Mouse (Mus musculus): ENCODE results near the gene Atg4a-ps.

Atg4a-ps gene

GRCm38 (mm10) chr3:103627661-103628060, 18.2 kb downstream of the Atg4a-ps start:
- DNase-seq (ENCODE audit: low spot score in 2 of 2): no peak

DNA sequence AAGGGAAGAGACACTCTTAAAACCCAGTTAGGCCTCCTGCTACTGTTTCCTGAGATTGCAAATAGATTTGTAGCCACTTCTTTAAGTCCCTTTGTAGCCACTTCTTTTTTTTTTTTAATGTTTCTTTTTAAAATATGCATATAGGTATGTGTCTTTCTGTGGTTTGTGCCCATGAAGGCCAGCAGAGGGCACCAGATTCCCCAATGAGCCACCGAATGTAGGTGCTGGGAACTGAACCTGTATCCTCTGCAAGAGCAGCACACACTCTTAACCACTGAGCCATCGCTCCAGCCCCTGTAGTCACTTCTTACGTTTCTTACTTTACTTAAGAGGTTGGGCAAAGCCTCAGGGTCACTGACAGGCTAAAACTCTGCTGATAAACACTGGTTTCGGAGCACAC, 19.4 kb downstream of the Atg4a-ps start:
- no peak for DNase-seq (ENCODE audit: low spot score in 2 of 2)

DNA sequence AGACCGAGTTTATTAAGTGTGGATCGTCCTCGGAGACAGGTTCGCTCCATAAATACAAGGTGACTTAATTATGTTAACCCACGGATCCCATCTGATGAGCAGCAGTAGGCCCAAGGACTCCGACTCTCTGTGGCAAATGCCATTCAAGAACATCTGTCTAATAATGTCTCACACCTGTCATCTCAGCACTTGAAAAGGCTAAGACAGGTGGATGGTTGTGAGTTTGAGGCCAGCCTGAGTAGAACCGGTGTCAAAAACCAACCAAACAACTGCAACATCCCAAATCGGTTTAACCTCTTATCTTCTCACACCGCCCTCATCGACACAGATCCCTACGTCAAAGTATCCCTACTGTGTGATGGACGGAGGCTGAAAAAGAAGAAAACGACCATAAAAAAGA, 20.7 kb downstream of the Atg4a-ps start:
- DNase-seq (ENCODE audit: low spot score in 2 of 2): no peak

DNA sequence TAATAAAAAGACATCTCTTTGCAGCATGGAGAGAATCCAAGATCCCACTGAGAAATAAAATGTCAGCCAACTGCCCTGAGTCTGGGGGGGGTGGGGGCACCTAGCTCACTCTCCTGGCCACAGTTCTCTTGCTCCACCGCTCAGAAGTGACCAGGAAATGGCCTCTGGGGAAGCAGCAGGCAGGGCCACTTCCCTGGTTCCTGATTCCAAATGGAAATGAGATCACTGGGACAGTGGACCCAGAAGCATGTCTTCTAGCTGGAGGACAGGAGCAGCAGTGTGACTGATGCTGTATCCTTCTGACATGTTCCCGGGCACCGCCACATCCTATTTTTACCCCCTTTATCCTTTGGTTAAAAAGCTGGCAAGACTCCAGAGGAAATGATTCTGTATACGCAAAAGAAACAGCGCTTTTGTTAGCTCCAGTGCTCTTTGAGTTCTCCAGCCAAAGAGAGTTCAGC, 21.2 kb downstream of the Atg4a-ps start:
- no peak for DNase-seq (ENCODE audit: low spot score in 2 of 2)

GRCm38 (mm10) chr3:103623893-103624470, 21.9 kb downstream of the Atg4a-ps start:
- DNase-seq (ENCODE audit: low spot score in 2 of 2): no peak

GRCm38 (mm10) chr3:103620101-103620500, 25.8 kb downstream of the Atg4a-ps start:
- no peak for DNase-seq (ENCODE audit: low spot score in 2 of 2)

DNA sequence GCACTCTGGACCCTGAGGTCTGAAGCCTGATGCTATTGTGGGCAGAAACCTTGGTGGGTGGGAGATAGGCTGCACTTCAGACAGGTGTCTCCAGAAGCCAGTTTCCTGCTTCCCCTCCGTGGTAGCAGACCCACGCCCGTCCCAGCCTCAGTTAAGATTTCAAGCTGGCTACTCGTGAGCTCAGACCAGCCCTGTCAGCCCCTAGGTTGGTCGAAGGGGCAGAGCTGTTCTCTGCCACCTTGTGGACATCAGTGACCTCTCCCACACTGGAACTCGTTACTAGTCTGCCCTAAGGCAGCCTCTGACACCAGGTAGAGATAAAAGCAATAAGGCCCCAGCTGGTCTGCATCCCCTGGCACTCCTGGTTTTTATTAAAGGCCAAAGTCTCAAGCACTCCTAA, 28.9 kb downstream of the Atg4a-ps start:
- DNase-seq (ENCODE audit: low spot score in 2 of 2): no peak

DNA sequence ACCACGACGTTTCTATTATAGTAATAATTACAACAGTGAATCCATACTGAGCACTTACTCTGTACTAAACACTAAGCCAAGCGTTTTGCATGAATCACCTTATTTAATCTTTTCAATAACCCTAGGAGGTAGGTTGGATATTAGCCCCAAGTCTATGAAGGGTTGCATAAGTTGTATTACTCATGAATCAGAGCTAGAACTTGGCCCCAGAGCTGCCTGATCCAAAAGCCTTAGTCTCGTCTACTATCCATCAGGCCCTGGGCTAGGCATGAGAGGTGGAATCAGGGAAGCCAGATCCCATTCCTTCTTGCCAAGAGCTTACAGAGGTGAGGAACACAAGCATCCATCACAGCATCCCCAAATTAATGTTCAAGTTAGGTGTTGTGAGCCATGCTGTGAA, 30.2 kb downstream of the Atg4a-ps start:
- no peak for DNase-seq (ENCODE audit: low spot score in 2 of 2)

GRCm38 (mm10) chr3:103612636-103613355, 33.1 kb downstream of the Atg4a-ps start:
- peak; percentile 44 to 60 for DNase-seq (ENCODE audit: low spot score in 2 of 2)

DNA sequence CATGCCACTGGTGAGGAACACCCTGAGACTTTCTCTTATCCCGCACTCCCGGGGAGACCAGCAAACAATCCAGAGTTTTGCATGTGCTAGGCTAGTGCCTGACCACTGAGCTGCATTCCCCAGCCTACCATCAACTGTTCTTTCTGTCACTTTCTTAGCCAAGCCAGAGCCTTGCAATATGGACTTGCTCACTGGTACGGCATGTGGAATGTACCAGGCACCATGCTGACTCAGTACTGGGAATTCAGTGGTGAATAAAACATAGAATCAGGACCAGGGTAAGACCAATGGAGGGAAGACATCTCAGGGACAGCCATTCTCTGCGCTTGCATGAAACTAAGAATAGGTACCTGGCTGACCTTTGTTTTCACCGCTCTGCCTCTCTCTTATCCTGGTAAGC, 35.6 kb downstream of the Atg4a-ps start:
- no peak for DNase-seq (ENCODE audit: low spot score in 2 of 2)

- no peak for DNase-seq (ENCODE audit: low spot score in 2 of 2)
Observed at GRCm38 (mm10) chr3:103606660-103607595, 38.9 kb downstream of the Atg4a-ps start.

DNA sequence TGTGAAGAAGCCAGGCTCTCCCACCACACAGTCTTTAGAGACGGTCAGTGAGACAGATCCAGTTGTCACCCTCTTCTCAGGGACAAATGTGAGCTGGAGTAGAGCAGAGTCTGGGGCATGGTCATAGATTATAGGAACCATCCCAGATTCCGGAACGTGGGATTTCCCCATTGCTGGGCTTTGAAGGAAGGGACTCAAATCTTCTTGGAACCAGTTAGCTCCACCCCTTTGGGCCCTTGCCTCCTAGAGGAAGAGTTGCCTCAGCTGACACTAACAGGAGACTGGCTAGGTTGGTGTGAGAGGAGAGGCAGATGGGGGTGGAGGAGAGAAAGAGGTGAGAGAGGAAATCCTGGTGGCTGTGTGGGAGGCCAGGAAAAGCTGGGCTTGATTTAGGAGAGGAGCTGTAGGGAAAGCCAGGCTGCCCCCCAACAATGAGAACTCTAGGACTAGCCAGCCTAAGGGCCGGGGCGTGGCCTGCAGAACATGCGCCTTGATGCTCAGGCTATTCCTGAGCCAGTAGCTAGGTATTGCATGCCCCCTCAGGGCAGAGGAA, 39.7 kb downstream of the Atg4a-ps start:
- no peak for DNase-seq (ENCODE audit: low spot score in 2 of 2)

- no peak for DNase-seq (ENCODE audit: low spot score in 2 of 2)
Observed at GRCm38 (mm10) chr3:103601561-103601960, 44.3 kb downstream of the Atg4a-ps start.

GRCm38 (mm10) chr3:103601011-103601410, 44.9 kb downstream of the Atg4a-ps start:
- no peak for DNase-seq (ENCODE audit: low spot score in 2 of 2)

DNA sequence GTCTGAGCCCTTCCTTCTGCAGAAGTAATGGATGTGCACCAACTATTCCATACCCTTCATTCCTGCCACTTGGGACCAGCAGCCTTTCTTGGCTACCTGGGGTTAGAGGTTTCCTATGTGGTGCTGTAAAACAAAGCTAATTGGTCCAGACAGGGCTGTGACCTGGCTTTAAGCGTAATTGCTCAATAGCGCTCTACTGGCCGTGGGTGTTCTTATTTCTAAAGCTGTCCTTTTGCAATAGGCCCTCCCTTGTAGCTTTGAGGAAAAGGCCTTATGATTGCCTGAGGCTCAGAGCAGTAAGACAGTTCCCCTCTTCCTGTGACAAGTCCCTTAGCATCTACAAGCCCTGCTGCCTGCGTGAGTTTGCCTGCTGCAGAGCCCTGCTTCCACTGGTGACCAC, 48.3 kb downstream of the Atg4a-ps start:
- no peak for DNase-seq (ENCODE audit: low spot score in 2 of 2)

DNA sequence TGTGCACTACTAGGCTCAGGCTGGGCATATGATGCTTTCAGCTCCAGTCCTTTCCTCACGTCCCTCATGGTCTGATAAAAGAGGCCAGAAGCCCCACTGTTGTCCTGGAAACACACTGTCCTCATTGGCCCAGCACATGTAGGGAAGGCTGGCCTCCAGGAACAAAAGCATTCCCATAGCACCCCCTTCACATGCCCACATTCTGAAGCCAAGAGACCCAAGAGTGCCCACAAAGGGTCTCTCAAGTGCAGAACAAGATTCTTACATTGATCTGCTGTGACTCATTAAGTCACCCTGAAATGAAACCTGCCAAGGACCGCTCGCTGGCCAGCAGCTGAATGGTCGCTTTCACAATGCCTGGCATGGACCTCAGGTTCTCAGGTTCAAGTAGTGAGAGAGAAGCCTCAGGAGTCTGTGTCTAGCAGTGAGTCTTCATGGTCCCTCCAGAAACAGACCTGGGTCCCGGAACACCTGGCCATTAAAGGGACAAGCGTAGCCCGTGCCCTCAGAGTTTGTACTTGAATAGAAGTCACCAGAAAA, 50.5 kb downstream of the Atg4a-ps start:
- no peak for DNase-seq (ENCODE audit: low spot score in 2 of 2)
